Mouse (Mus musculus) thymus, postnatal 10 days (tissue): ENCODE data around the gene Gm45837.
A peak's percentile ranks its signal among the peaks of the same experiment; 100 is the strongest.

ENCODE experiments used
- DNase-seq, 2 experiments: peaks; one replicate each; pipeline ENCODE4 v3.0.0; 2021; ENCODE audit warnings: low spot score in 2 of 2

The Gm45837 gene

DNA sequence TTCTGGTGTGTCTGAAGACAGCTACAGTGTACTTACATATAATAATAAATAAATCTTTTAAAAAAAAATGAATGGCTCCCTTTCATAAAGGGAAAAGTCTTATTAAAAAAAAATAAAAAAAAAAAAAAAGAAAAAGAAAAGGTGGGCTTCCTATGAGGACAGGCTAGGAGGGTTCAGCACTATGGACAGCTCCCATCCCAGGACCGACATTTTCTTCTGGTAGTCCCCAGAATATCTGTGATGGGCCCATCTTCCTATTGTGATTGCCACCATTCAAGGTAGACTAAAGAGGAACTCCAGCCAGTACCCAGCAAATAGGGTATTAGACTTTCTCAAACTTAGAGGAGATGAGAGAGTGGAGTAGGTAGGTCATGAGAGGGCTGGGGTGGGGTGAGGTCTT is 27.2 kb downstream of the Gm45837 start:
- no peak for DNase-seq

DNA sequence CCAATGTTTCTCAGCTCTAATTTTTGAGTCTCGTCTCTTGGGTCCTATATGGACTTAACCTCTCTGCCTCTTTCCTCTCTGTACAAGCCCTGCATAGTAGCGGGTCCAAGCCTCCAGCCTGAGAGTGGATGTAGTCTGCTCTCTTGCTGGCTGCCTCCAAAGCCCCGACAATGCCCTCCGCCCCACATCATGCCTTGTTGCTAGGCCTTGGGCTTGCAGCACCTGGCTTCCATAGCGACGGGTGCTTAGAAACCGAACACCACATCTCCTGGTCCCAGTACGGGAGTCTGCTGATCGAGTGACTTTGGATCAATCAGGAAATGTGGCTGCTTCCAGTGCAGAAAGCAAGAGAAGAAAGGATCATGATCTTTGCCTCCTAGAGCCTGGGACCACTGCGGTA is 32.4 kb downstream of the Gm45837 start:
- no peak for DNase-seq

DNA sequence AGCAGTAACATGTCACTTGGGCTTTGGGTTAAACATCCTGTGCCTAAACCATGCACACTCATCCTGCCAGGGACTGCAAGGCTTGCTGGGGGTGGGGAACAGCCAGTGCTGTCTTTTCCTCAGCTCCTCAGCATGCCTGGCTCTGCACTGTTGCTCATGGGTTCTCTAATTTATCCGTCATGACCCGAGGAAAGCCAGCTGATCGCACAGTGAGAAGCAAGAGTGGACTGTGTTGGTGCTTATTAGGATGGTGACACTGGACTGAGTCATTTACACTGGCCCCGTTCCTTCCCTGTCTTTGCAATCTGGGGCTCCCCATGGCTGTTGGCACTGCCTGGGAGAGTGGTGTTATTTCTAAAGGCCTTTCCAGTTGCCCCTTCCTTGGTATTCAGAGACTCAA is 33.5 kb downstream of the Gm45837 start:
- no peak for DNase-seq

DNA sequence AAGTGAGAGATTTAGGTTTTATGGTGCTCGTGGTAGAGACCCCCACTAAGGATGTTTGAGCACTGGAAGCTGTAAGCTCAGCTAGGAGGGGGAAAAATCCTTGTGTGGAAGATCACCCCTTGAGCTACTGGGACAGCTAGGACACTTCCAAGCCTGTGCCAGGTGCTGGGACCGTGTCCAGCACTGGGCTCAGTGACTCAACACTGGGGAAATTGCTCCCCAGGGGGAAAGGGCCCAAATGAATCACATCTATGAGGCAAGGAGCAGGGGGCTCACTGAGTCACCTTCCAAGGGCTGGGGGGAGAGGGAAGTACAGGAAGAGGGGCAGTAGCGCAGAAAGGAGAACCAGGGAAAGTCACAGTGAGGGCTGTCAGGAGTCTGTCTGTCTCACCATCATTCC is 39.2 kb downstream of the Gm45837 start:
- DNase-seq, result no peak

DNA sequence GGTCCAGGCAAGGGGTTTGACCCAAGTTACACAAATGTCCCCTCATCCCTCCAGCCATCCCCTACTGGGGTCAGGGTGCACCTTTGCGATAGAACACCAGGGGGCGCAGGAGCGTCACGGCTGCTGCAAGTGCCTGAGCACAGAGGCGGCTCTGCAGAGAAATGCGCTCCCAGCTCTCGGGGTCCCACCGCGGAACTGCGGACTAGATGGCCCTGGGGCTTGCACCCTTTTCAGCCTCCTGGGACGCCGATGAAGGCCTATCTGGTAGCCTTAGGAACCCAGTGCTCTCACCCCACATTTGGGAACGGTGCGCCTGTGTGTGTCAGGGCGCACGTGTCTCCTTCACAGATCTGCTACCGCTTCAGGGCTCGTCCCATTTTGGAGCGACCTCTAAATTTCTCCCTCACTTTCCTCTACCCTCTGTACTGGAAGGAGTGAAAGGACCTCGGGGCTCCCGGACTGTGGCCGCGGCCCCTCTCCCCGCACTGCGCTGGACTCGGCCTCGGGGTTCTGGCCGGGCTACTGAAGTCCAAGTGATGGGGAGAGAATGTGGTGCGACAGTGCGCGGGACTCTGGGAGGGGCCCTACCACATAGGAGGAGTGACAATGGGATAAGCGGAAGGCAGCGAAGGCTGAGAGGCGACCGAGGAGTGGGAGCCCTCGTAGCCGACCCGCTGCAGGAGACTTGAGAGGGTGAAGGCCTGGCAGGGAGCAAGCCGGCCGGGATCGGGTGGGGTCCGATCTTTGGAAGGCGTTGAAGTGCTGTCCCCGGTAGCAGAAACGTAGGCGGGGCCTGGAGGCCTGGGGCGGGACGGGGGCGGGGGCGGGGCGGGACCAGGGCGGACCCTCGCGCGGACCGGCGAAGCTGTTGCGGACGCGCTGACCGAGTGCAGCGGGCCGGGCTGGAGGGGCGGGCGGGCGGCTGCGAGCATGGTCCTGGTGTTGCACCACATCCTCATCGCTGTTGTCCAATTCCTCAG is 40.0 kb downstream of the Gm45837 start:
- peak; percentile 65 to 92 for DNase-seq

DNA sequence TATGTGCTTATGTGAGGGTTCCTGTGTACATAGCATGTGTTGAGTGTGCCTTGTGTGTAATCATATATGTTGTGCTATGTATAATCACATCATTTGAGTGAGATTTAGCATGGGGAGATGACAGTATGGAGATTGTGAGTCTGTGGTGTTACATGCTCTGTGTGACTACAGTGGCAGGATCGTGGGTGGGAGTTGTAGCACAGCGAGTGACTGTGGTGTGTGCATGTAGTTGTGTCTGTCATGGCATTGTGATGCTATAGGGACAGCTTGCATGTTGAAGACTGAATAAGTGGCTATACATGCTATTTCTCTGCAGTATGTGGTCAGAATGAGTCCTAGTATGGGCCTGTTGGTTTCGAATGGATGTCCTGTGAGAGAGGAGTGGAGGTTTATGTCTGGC is 42.0 kb downstream of the Gm45837 start:
- DNase-seq, result no peak

DNA sequence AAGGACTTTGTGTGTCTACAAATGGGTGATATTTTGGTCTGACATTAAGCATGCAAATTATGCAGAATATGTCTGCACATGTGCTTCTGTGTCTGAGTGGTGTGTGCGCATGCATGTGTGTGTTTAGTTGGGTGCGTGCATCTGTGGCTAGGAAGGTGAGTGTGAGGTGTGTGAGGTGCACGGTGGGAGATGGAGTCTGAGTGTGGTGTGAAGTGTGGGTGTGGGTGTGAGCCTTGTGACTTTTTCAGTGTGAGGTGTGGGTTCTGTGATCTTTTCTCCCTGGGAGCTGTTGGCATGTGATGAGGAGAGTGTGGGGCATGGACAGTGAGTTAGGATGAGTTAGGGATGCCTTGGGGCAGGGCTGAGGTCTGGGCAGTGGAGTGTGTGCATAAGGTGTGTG is 42.6 kb downstream of the Gm45837 start:
- DNase-seq, result no peak

DNA sequence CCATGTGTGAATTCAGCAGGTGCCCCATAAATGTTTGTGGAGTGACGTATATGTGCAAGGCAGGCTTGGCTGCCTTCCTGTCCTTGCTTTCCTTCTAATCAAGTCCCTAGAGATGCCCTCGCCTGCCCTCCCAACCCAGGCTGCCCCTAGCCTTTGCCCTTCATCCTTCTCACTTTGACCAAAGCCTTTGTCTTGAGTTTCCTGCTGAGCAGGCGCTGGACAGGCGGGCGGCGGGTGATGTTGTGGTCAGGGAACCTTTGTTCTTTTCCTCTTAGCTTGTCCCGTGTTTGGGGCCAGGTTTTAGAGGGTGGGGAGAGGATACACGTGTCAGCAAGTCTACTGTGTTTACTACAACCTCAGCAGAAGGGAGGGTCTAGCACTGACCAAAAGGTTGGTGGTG is 43.0 kb downstream of the Gm45837 start:
- no peak for DNase-seq

DNA sequence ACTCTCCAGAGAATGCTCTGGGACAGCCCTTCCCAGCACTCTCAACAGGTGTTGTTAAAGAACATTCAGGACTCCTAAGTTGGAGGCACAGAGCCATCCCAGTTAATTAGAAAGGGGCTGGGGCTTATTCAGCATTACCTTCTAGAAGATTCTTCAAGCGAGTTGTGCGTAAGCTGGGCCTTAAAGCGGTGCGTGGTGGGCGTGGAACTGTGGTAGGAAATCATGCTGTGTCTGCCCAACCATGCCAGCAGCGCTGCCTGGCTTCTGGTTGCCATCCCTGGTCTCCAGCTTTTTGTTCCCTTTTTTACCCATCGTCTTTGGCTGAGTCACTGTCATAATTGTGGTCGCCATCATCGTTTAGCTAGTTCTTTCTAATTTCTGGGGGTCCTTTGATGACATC is 43.8 kb downstream of the Gm45837 start:
- DNase-seq, result no peak

DNA sequence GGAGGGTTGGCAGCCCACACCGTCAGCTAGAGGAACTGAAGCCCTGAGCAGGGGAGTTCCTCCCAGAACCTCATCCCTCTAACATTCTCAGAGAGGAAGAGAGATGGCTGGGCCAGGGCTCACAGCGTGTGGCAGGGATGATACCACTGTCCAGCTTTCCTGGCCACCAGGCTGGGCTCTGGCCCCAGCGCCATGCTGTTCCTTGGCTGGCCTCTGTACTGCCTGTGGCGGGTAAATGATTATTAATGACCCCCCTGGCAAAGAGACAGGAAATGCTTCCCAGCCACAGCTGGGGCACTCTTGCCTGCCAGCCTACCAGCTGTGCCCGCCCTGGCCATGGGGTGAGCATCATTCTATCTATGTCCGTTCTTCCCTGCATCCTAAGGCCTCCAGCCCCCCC is 44.5 kb downstream of the Gm45837 start:
- no peak for DNase-seq

DNA sequence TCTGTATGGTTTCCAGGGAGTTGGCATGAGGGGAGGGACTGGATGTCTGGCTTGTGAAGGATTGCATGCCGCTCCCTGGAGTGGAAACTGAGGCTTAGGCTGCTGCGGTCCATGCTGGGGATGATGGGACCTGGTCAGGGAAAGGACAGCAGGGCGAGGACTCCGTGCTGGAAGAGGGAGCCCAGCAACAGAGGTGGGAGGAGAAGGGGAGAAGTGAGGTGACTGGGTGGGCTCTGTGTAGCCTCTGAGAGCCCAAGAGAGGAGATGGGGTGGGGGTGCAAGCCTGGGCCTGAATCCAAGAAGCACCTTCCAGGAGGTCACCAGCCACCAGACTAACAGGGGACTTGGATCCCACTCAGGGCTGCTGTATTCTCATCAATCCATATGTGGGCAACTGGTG is 45.6 kb downstream of the Gm45837 start:
- DNase-seq, result no peak

DNA sequence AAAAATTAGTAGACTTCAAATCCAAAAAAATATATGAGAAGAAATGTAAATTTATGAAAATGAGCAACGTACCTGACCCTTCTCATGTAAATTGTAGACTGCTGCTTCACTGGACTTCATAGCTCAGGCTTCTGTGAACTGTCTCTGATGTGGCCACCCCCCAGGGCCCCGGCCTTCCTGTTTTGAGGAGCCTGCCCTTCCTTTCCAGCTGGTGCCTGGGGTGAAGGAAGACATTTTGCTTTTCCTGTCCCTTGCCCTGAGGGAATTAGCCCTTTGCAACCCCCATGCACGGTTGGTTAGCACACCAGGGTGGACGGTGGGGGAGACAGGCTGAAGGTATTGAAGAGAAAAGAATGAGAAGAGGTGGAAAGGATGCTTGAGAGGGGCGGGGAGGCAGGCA is 46.1 kb downstream of the Gm45837 start:
- DNase-seq, result no peak

DNA sequence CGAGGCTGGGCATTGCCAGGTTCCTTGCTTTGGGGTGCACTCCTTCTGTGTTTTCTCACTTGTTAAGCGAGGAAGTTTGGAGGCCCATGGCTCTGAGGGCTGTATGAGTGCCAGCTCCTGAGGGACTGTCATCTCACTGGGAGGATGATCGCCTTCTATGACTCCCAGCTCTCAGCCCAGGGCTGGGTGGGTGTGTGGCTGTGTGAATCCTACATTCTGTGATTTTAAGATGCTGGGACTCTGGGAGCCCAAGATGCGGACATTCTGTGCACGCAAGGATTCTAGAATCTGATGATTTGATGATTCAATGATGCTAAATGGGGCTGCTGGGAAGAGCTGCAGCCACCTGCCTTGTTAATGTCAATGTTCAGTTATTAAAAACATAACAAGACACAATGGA is 46.6 kb downstream of the Gm45837 start:
- no peak for DNase-seq

DNA sequence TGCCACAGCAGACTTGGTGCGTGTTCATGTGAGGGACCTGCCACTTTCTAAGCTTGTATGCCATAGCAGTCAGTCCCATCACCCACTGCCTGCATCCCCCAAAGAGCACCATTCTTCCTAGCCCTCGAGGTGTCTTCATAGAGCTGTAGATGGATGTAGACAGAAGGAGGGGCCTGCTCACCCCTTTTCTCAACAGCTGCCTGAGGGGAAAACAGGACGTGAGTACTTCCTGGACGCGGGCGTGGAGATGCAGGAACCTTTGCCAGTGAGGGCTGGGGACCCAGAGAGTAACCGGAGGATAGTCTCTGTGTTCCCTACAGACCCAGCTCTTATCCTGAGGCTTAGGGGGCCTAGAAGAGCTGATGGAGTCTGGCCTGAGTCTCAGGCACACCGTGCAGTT is 47.1 kb downstream of the Gm45837 start:
- peak in 1 of 2 experiments; percentile 25 for DNase-seq

DNA sequence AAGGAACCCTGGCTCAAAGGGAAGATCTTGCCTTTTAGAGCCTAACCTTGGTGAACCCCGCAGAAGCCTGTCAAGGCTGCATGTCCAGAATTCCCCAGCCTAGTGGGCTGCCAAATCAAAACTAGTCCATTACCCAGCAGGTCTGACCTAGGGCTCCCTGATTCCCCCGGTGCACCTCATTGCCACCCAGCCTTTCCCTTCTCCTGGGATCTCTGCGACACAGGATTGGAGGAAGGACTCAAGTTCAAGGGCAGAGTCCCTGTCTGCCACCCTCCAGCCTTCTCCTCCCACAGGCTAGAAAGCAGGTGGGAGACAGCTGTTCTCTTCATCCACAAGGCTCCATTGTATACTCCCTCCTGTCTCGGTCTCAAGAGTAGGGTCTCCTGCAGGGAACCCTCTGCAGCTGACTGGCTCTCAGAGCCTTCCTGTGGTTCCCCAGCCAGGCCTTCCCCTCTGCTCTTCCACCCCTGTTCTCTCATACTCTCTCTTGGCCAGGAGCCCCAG is 47.6 kb downstream of the Gm45837 start:
- DNase-seq, result no peak

DNA sequence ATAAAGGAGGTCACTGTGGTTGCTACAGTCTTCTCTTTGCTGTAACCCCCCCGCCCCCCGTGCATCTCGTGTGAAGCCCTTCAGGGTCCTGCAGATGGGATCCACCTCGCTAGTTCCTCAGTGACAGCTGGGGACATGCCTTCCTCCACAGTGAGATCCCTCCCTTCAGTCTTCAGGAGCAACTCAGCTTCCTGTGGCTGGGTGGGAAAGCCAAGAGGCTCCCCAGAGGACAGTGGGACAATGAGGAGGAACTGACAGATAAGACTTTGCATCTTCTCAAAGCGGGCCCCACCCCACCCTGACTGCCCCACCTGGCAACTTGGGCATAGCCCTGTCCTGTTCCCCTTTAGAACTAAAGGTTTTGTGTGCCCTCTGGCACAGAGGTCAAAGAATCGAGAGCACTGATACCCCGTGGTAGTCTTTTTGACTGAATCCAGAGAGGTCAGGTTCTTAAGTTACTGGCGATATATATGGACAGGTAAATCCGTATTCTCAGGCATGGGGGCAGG is 48.7 kb downstream of the Gm45837 start:
- no peak for DNase-seq

DNA sequence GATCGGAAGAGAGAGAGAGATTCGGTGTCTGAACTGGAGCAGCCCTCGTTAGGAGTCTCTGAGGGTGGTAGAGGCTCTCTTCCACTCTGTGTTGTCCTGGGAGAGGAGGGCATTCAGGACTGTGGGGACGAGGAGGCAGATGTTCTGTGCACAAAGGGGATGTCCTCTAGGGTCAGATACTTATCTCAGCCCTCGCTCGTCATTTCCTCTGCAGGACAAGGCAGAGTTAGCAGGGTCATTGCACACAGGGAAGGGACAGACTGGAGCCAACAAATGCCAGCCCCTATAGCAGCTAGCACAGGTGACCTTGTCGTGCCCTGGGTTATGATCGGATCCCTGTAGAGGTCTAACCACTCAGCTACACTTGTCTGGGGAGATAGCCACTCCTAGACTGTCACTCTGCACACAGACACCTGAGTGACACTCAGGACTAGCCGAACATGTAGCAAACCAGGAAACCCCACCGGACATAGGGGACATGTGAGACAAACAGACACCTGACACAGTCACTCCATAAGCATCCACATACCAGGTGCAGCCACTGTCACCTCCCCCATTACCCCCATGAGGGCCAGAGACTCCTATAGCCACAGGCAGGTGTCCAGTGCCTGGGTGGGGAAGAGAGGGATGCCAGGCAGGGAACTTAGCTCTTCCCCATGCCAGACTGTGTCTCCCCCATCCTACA is 49.4 kb downstream of the Gm45837 start:
- no peak for DNase-seq

DNA sequence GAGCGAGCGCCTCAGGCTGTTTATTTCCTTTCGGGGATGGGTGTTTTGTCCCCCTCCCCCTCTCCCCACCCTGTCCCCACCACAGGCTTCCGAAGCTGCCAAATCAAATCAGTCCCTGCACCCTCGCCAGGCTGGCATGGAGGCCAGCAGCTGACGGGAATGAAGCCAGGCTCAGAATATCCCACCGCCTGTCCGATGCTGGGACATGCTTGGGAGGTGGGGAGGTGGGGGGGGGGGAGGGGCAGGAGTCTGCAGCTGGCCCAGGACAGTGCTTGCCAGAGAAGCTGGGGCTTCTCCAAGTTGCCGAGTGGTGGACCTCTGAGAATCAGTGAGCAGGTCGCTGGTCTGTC is 49.9 kb downstream of the Gm45837 start:
- no peak for DNase-seq

DNA sequence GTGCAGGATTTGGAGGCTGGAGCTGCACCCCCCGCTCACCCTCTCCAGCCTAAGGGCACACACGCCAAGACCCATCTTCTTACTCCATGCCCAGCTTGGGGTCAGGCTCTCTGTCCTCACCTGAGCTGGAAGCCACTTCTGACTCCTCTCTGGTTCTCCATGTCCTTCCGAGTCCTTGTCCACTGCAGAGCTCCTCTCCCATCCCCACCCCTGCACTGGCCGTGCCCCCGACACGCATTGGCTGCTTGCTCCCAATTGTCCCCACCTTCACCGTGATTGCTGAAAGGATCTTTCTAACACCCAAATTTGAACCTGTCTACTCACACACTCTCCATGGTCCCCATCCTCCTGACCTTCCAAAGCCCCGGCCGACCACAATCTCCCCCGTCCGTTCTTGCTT is 50.9 kb downstream of the Gm45837 start:
- no peak for DNase-seq

DNA sequence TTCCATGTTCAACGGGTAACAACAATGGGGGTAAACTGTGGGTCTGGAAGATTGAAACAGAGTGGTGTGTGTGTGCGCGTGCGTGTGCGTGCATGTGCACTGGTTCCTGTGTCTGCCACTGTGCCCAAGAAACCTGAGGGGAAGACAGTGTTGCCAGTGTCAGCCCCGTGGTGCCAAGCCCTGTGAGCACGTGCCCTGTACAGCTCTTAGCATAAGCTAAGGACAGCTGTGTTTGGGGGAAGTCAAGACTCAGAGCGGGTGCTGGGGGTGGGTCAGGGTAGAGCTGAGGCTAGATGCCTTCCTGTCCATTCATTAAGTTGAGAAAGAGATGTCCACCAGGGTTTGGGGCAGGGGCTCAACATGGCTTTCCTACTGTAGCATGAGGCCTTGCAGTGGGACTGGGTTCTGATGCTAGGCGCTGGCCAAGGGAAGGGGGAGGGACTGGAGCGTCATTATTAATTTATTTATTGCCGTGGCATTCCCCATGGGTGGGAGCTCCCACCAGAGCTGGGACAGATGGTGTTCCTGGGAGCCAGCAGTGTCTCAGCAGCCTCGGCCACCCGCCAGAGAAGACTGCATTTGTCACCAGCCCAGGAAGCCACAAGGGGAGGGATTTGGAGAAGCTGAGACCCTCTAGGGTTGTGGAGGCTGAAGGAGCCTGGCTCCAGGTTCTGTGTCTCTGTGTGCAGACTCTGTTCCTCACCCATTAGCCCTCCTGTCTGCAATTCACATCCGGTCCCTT is 51.8 kb downstream of the Gm45837 start:
- DNase-seq, result no peak

DNA sequence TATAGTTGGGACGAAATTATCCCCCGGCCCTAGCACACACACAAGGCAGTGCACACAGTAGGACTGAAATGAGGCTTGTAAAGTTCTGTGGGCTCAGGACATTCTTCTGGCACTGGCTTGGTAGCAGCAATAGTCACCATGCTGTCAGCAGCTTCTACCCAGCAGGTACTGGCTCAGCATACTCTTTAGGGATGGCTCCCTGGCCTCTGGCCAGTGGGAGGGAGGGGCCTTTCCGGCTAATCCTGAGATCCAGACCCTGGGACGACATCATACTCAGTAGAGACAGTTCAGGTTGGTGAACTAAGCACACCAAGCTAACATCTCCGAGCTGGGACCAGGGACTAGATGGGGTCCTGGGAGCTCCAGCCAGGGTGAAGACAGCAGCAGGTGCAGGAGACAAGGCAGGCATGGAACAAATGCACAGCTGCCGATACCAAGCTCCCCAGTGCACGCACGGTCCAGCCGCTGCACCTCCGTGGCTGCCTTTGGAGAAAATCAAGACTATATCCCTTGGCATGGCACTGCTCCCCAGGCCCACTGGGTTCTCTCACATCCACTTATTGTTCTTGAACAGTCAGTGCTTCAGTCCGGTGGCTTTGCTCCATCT is 53.1 kb downstream of the Gm45837 start:
- no peak for DNase-seq

DNA sequence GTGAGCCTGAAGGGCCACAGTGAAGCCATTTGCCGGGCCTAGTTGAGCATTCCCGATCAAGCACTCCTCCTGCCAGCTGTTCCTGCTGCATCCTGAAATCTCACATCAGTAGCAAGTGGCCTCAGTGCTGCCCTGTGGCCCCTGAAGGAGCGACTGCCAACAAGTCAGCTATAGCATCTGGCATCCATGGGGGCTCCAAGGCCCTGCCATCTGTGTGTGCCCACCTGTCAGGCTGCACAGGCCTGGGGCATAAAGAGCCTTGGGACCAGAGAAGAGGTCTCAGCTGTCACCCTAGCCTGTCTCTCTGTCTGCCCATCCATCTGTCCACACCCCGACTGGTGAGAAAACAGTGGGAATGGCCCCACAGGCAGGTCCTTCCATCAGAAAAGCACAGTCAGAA is 54.2 kb downstream of the Gm45837 start:
- DNase-seq, result no peak
